Mouse (Mus musculus) kidney, adult 2 months (tissue): Measurements from ENCODE around the gene Pgd.

Source experiments
- CTCF ChIP-seq: fragments of 200-500 bp; conservative IDR thresholded peaks from 2 replicates; pipeline ENCODE4 v1.5.1; 2011; ENCODE audit warnings: low read depth, mild to moderate bottlenecking, control low read depth, low read length, moderate library complexity, mixed read lengths; ENCODE audit not compliant: insufficient read depth, insufficient read length
- POLR2A ChIP-seq: fragments of 200-500 bp; IDR thresholded peaks from one replicate; pipeline ENCODE4 v1.6.1; 2011; ENCODE audit warnings: low read depth, low read length, control low read depth

DNA sequence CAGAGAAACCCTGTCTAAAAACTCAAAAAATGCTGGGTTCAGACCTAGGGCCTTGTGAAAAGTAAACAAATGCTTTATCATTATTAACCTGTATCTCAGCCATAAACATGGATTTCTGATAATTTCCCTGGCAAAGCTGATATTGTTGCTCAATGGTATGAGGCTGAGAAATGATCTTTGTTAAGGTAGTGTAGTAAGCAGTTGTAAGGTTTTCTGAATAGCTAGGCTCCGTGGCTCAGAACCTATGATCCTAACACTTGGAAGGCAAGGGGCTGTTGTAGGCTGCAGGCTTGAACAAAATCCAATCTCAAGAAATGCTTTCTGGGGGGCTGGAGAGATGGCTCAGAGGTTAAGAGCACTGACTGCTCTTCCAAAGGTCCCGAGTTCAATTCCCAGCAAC is 22.0 kb upstream of the Pgd start:
- TF ChIP-seq CTCF (no peak), POLR2A (no peak)
